Mouse (Mus musculus) heart, embryonic 16.5 days (tissue): ENCODE measurements at regions not wholly inside any gene's neighbourhood (a gene's known extent, or its start where the extent isn't known, plus 50 kb on each side); places are given as distances from the start of the nearest gene placed in this dataset.

ENCODE experiments used
- microRNA counts: library from miRNA; unstranded; fragments of <30 nt; microRNA quantifications from one replicate; lab custom pipeline; 2016
- microRNA-seq: library from miRNA; unstranded; fragments of <30 nt; microRNA quantifications from one replicate; pipeline ENCODE4, GENCODE M21; 2017

MicroRNAs in the stretch of these regions (microRNA counts, 519-probe panel; counts per million panel counts)
- microRNA mmu-miR-101a (lab: Ali Mortazavi, UCI), result 1,626 counts per million, percentile 11 among the panel's probes with 10 or more counts

Small RNA genes in the stretch of these regions (microRNA-seq; reads per million reads assigned to microRNA genes)
- 185 reads per million, percentile 61 among the genes with 10 or more reads in this experiment for gene Mir101a
